Mouse (Mus musculus): Measurements from ENCODE around the gene Hmmr. TPM values are rescaled to one million over a fixed set of nuclear protein-coding genes. Genes with fewer than 3 reads are reported as not detected.

Hmmr gene
- 27.7 TPM for polyA plus RNA-seq (2021)

GRCm38 (mm10) chr11:40733339-40734174, at the start of gene Hmmr, which contains the start of gene Nudcd2:
Gene Hmmr (minus strand): TSS chr11:40733422.
Gene Nudcd2 (plus strand): TSS chr11:40733667.
- no peaks in the 10 kb centered on the region for H3K27me3 ChIP-seq
- ChIA-PET POLR2A (interaction anchor here (0.7 kb wide), 1 partner anchor 13 kb away, joined by 3 read pairs; no protein-coding TSS in a partner anchor), CTCF (interaction anchor here (0.7 to 1.0 kb wide), 2 partner anchors 9 to 39 kb away, joined by 3 read pairs; partner anchors contain the start of gene Mat2b)
- TF ChIP-seq CTCF (IDR thresholded peaks at IDR 0.05), result no peak
- ATAC-seq, result peak; percentile 98
- in situ Hi-C loops (cut with MboI; ENCODE audit: low pct_unique_long_range_greater_than_20kb), result no loop called here
- peak; percentile 94 for DNase-seq (ENCODE audit: low read depth, low spot score)

GRCm38 (mm10) chr11:40781857-40782256, 48.6 kb upstream of the Hmmr start:
- DNase-seq (ENCODE audit: low read depth, low spot score) (no peak), ATAC-seq (no peak)
- CTCF ChIA-PET, result no interaction called here
- in situ Hi-C loops (cut with MboI; ENCODE audit: low pct_unique_long_range_greater_than_20kb), result loop anchor here (25.0 kb wide), 1 partner anchor 1280 kb away; no protein-coding TSS in a partner anchor
- POLR2A ChIA-PET, result no interaction called here
- TF ChIP-seq CTCF (IDR thresholded peaks at IDR 0.05), result no peak
- peaks cover 57% of the 10 kb centered on the region for H3K27me3 ChIP-seq

DNA sequence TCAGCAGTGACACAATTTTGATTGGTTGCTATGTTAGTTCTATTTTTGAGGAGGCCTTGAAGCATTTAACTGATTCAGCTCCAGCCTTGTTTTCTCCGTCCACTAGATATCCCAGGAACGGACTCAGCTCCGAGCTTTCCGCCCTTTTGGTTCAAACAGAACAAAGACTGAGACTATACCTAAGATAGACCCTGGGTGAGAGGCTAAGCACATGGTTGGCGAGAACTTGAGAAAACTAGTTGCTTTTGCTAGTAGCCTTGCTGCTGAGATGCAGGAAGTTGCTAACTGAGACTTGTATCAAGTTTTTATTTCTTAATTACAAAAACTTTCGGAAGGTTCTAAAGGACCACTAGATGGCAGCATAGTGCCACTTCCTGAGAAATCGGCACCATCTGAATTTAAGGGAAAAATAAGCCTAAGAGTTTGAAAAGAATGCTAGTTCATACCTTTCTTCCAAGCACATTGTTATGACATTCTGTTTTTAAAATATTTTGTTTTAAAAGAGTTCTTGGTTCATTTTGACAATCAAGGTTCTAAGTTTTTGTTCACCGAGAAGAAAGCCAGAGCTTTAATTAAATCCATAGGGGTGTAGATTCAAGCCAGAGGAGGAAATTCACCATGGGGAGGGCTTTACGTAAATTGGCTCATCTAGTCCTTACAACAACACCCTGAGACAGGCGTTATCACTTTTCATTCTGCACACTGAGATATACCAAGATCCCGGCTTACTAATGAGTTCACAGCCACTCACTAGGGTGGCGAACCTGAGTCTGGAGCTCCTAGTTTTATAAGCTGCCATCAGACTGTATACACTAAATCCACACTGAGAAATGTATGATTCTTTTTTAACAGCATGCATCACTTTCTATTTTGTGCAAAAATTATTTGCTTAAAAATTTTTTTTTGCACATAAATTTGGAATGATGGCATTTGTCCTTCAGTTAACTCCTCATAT, 42.4 kb upstream of the Hmmr start:
- peaks cover 55% of the 10 kb centered on the region for H3K27me3 ChIP-seq
- peak; percentile 65 for TF ChIP-seq CTCF (IDR thresholded peaks at IDR 0.05)
- in situ Hi-C loops (cut with MboI; ENCODE audit: low pct_unique_long_range_greater_than_20kb), result loop anchor here (25.0 kb wide), 1 partner anchor 1287 kb away; no protein-coding TSS in a partner anchor
- POLR2A ChIA-PET, result no interaction called here
- CTCF ChIA-PET, result interaction anchor here (0.6 to 1.6 kb wide), 6 partner anchors 11 to 885 kb away, joined by 3 to 8 read pairs (median 3); partner anchors contain the start of gene Ccng1
- DNase-seq (ENCODE audit: low read depth, low spot score) (no peak), ATAC-seq (peak; percentile 35)

DNA sequence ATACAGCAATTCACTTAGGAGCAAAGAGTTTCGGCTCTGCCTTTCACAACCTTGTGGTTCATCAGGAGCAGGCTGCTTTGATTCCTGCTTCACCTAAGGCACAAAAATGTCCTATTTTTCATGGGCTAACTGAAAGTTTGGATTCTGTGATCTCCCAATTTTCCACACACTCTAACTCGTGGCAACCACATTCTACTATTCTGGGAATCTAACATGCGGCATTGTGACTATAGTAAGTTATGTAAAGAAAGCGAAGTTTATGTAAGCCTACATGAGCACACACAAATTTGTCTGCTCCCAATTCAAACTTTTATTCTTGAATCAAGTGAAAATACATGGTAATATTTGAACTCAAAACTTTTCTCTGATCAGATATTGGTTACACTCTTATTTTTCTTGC, 31.5 kb upstream of the Hmmr start:
- in situ Hi-C loops (cut with MboI; ENCODE audit: low pct_unique_long_range_greater_than_20kb), result no loop called here
- CTCF ChIA-PET, result interaction anchor here (1.1 to 2.0 kb wide), 2 partner anchors 10 to 11 kb away, joined by 3 to 8 read pairs; partner anchors contain the start of gene Ccng1
- POLR2A ChIA-PET, result no interaction called here
- no peak for ATAC-seq
- TF ChIP-seq CTCF (IDR thresholded peaks at IDR 0.05), result no peak
- peaks cover 32% of the 10 kb centered on the region for H3K27me3 ChIP-seq
- no peak for DNase-seq (ENCODE audit: low read depth, low spot score)

DNA sequence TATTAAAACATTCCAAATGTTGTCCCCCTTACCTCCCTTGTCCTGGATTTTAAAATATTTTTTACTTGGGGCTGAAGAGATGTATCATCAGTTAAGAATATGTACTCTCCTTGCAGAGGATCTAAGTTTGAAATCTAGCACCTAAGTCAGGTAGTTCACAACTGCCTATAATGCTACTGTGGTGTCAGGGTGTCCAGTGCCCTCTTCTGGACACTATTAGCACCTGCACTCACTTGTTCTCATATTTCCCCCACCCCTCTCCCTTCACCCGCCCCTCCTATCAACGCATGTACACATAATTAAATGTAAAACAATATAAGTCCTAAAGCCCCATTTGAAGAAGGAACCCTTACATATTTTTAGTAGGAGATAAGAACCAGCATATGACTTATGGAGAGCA, 30.2 kb upstream of the Hmmr start:
- CTCF ChIA-PET, result no interaction called here
- TF ChIP-seq CTCF (IDR thresholded peaks at IDR 0.05), result peak; percentile 61
- H3K27me3 ChIP-seq, result peaks cover 31% of the 10 kb centered on the region
- DNase-seq (ENCODE audit: low read depth, low spot score) (no peak), ATAC-seq (peak; percentile 75)
- POLR2A ChIA-PET, result no interaction called here
- in situ Hi-C loops (cut with MboI; ENCODE audit: low pct_unique_long_range_greater_than_20kb), result no loop called here

- in situ Hi-C loops (cut with MboI; ENCODE audit: low pct_unique_long_range_greater_than_20kb), result no loop called here
- ChIA-PET POLR2A (no interaction called here), CTCF (no interaction called here)
- ATAC-seq, result no peak
- peaks cover 7% of the 10 kb centered on the region for H3K27me3 ChIP-seq
- TF ChIP-seq CTCF (IDR thresholded peaks at IDR 0.05), result no peak
- DNase-seq (ENCODE audit: low read depth, low spot score), result no peak
These were observed 26.7 kb upstream of the Hmmr start for GRCm38 (mm10) chr11:40759896-40760295.

DNA sequence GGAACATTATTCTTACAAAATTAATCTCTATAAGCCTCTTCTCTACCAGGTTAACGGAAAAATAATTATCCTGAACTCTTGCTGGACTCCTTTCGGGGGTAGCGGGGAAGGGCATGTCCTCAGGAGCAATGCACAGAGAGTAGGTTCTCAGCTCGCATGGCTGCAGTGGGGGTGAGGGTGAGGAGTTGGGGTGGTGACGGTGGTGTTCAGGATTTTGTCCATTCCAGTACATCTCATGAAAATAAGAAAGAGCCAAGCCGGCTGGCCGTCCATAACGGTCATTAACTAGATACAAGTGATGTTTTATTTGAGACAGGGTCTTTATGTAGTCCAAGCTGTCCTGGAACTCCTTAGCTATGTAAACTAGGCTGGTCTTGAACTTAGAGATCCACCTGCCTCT, 22.7 kb upstream of the Hmmr start:
- POLR2A ChIA-PET, result interaction anchor here (0.7 kb wide), 1 partner anchor 252 kb away, joined by 5 read pairs; no protein-coding TSS in a partner anchor
- ATAC-seq, result no peak
- CTCF ChIA-PET, result interaction anchor here (2.2 kb wide), 1 partner anchor 62 kb away, joined by 6 read pairs; no protein-coding TSS in a partner anchor
- in situ Hi-C loops (cut with MboI; ENCODE audit: low pct_unique_long_range_greater_than_20kb), result no loop called here
- no peak for TF ChIP-seq CTCF (IDR thresholded peaks at IDR 0.05)
- DNase-seq (ENCODE audit: low read depth, low spot score), result no peak
- H3K27me3 ChIP-seq, result no peaks in the 10 kb centered on the region

- peak; percentile 100 for ATAC-seq
- in situ Hi-C loops (cut with MboI; ENCODE audit: low pct_unique_long_range_greater_than_20kb), result no loop called here
- ChIA-PET POLR2A (no interaction called here), CTCF (interaction anchor here (1.3 to 2.2 kb wide), 3 partner anchors 10 to 61 kb away, joined by 3 to 6 read pairs (median 3); no protein-coding TSS in a partner anchor)
- peak; percentile 72 for DNase-seq (ENCODE audit: low read depth, low spot score)
- no peak for TF ChIP-seq CTCF (IDR thresholded peaks at IDR 0.05)
- H3K27me3 ChIP-seq, result no peaks in the 10 kb centered on the region
These were observed 21.9 kb upstream of the Hmmr start, which contains the start of gene Ccng1 for GRCm38 (mm10) chr11:40755109-40755627. Gene Ccng1 (minus strand): TSS chr11:40755311.

DNA sequence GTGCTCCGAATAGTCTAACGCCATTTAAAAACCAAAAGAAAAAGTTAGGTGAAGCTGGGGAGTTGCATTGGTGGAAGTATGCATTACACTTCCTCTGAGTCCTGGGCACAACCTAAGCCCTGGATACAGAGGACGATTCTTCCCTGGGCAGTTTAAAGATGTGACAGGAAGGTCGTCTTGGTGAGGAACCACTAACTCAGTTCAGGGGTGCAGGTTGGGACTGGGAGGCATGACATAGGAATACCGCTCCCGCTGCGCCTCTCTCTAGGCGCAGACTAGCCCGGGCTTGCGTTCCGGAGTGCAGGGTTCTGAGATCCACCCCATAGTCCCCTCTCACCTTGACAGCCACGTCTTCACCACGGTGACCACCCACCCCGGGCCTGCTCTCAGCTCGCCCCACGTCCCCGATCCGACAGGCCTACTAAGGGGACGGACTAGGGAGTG, 21.5 kb upstream of the Hmmr start:
- in situ Hi-C loops (cut with MboI; ENCODE audit: low pct_unique_long_range_greater_than_20kb), result no loop called here
- ChIA-PET CTCF (interaction anchor here (1.3 to 2.2 kb wide), 4 partner anchors 9 to 61 kb away, joined by 3 to 6 read pairs (median 3); no protein-coding TSS in a partner anchor), POLR2A (interaction anchor here (1.2 kb wide), 1 partner anchor 70 kb away, joined by 3 read pairs; no protein-coding TSS in a partner anchor)

More for the DNA sequence above, 21.5 kb upstream of the Hmmr start:
- H3K27me3 ChIP-seq, result no peaks in the 10 kb centered on the region
- ATAC-seq (peak; percentile 62), DNase-seq (ENCODE audit: low read depth, low spot score) (no peak)
- TF ChIP-seq CTCF (IDR thresholded peaks at IDR 0.05), result no peak

Measured in Patski (cell line).